Mouse (Mus musculus): ENCODE data around the gene Lrrtm4.

The Lrrtm4 gene

GRCm38 (mm10) chr6:80720468-80720867 is 701.8 kb downstream of the Lrrtm4 start:
- DNase-seq (ENCODE audit: low spot score in 2 of 2), result no peak

- no peak for DNase-seq (ENCODE audit: low spot score in 2 of 2)
Measured at GRCm38 (mm10) chr6:80733416-80733815, 714.7 kb downstream of the Lrrtm4 start.

GRCm38 (mm10) chr6:80750769-80751168 is 732.1 kb downstream of the Lrrtm4 start:
- DNase-seq (ENCODE audit: low spot score in 2 of 2), result no peak

GRCm38 (mm10) chr6:80760641-80761204 is 742.0 kb downstream of the Lrrtm4 start:
- no peak for DNase-seq (ENCODE audit: low spot score in 2 of 2)

GRCm38 (mm10) chr6:80786282-80786681 is 767.6 kb downstream of the Lrrtm4 start:
- no peak for DNase-seq (ENCODE audit: low spot score in 2 of 2)

- no peak for DNase-seq (ENCODE audit: low spot score in 2 of 2)
Measured at GRCm38 (mm10) chr6:80823753-80824152, 805.1 kb downstream of the Lrrtm4 start.

GRCm38 (mm10) chr6:80839784-80840183 is 821.1 kb downstream of the Lrrtm4 start:
- DNase-seq (ENCODE audit: low spot score in 2 of 2), result no peak

- DNase-seq (ENCODE audit: low spot score in 2 of 2), result no peak
Measured at GRCm38 (mm10) chr6:80845294-80845693, 826.6 kb downstream of the Lrrtm4 start.

GRCm38 (mm10) chr6:80856910-80857543 is 838.4 kb downstream of the Lrrtm4 start:
- no peak for DNase-seq (ENCODE audit: low spot score in 2 of 2)
